Mouse (Mus musculus): ENCODE measurements at regions not wholly inside any gene's neighbourhood (a gene's known extent, or its start where the extent isn't known, plus 50 kb on each side); places are given as distances from the start of the nearest gene placed in this dataset.

- peaks cover 10% of the 10 kb centered on the region for H3K4me1 ChIP-seq (replicated peaks)
- 85% methylated on average over 2 of the region's 2 CpGs for WGBS
- no peak for ATAC-seq (replicated peaks; ENCODE audit: insufficient number of reproducible peaks, insufficient read depth, low FRiP score, low read depth)
- H3K4me3 ChIP-seq = no peak overlapping the region
- H3K27ac ChIP-seq = no peak overlapping the region
- no peaks in the 10 kb centered on the region for H3K9me3 ChIP-seq (replicated peaks)
- peaks cover 16% of the 10 kb centered on the region for H3K27me3 ChIP-seq
- no peak overlapping the region for H3K4me2 ChIP-seq
- H3K9ac ChIP-seq = no peak overlapping the region
- H3K36me3 ChIP-seq = no peaks in the 10 kb centered on the region
These were observed 89.0 kb downstream of the 2410131K14Rik start for GRCm38 (mm10) chr5:118334054-118334453.

GRCm38 (mm10) chr5:118338186-118338585 is 93.2 kb downstream of the 2410131K14Rik start:
- Histone ChIP-seq H3K9me3 (replicated peaks) (no peaks in the 10 kb centered on the region), H3K4me2 (no peak overlapping the region), H3K27me3 (no peaks in the 10 kb centered on the region), H3K27ac (no peak overlapping the region), H3K36me3 (no peaks in the 10 kb centered on the region), H3K9ac (no peak overlapping the region), H3K4me3 (no peak overlapping the region), H3K4me1 (replicated peaks) (peaks cover 11% of the 10 kb centered on the region)
- no peak for ATAC-seq (replicated peaks; ENCODE audit: insufficient number of reproducible peaks, insufficient read depth, low FRiP score, low read depth)
- 82% methylated on average over 8 of the region's 8 CpGs for WGBS

DNA sequence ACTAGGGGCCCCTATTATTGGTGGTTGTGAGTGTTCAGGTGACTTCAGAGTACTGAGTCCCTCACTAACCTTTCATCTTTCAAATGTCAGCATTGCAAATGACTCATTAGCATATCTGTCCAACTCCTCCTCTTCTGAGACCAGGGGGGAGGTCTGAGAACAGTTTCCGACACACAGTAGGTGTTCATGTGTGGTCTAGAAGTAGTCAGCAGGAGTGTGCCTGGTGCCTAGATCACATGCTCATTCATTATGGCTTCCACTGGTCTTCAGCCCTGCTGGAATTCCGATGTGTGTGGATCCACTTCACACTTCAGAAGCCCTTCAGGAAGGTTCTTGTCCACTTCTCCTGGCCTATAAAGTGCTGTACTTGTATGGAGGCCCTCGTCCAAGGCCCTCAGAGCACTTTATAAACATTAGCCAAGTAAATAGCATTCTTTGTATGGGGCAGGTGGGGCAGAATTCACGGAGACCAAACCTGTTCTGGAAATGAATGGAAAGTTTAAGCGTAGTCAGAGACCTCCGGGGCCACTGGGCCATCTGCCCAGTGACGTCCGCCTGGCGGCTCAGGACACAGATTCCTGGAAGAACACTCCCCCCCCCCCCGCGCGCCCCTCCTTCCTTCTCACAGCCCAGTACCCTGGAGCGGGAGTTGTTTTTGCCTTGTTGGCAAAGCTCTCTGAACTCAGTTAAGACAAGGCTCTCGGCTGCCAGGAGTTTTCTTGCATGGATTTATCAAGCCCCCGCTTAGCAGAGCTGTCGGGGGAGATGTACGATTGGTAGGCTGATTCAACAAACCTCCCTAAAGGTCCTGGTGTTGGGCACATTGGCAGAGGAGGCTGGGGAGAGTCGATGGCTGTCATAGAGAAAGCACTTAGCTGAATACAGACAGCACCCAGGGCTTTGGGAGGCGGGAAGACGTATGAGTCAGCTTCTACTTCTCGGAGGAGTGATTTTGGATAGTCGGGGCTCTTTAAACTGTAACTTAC is 94.9 kb downstream of the 2410131K14Rik start:
- peaks cover 24% of the 10 kb centered on the region for H3K4me1 ChIP-seq (replicated peaks)
- peak overlapping the region; percentile 24; the same call in 1 of the 2 replicates for H3K4me2 ChIP-seq
- H3K36me3 ChIP-seq = no peaks in the 10 kb centered on the region
- no peak overlapping the region for H3K4me3 ChIP-seq
- H3K9me3 ChIP-seq (replicated peaks) = no peaks in the 10 kb centered on the region
- 32% methylated on average over 22 of the region's 22 CpGs for WGBS
- H3K9ac ChIP-seq = no peak overlapping the region
- H3K27ac ChIP-seq = peak overlapping the region; percentile 73
- peak; percentile 69 for ATAC-seq (replicated peaks; ENCODE audit: insufficient number of reproducible peaks, insufficient read depth, low FRiP score, low read depth)
- no peaks in the 10 kb centered on the region for H3K27me3 ChIP-seq

DNA sequence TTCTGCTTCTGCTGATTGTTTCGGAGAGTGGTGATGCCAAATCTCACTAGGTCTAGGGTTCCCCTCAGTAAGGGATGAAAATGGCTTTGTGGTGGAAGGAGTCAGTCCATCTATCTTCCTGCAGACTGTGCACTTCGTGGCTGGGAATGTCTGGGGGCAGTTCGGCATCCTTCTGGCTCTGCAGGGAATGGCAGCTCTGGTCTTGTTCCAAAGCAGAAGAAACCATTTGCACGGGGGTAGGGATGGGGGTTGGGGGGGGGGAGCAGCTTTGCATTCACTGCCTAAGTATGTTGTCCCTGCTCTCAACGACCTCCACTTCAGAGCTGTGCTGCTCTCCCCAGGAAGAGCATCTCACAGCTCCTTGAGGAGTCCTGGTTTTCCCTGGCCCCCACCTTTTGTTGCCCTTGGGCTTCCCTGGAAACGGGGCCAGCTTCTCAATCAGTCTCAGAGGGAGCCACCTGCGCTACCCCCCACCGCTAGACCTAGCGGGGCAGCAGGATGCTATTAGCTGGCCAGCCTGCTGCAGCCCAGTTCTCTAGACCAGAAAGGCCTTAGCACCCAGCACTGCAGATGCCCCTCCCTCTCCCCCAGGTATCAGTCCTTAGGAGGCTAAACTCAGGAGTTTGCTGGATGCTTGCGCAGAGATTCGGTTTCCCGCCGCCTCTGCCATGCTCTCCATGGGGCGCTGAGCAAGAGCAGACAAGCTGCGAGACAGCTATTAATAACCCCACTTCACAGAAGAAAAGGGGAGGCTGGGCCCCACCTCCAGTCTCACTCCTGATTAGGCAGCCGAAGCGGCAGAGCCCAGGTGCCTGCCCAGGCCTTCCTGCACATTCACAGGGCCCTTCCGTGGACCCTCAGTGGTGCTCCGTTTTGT is 98.7 kb downstream of the 2410131K14Rik start:
- 0 out of 2 replicates have a peak overlapping the region, but pooled peaks have one; percentile 31 for H3K27ac ChIP-seq
- H3K27me3 ChIP-seq = no peaks in the 10 kb centered on the region
- H3K4me2 ChIP-seq = peak overlapping the region; percentile 57
- no peaks in the 10 kb centered on the region for H3K9me3 ChIP-seq (replicated peaks)
- no peaks in the 10 kb centered on the region for H3K36me3 ChIP-seq
- peaks cover 24% of the 10 kb centered on the region for H3K4me1 ChIP-seq (replicated peaks)
- peak overlapping the region; percentile 21 for H3K4me3 ChIP-seq
- H3K9ac ChIP-seq = peak overlapping the region; percentile 1; the same call in 1 of the 2 replicates
- ATAC-seq (replicated peaks; ENCODE audit: insufficient number of reproducible peaks, insufficient read depth, low FRiP score, low read depth) = no peak; the same call in 1 of the 2 replicates
- WGBS = 16% methylated on average over 19 of the region's 19 CpGs

- Histone ChIP-seq H3K9me3 (replicated peaks) (no peaks in the 10 kb centered on the region), H3K4me3 (no peak overlapping the region), H3K27ac (no peak overlapping the region), H3K36me3 (no peaks in the 10 kb centered on the region), H3K4me1 (replicated peaks) (peaks cover 17% of the 10 kb centered on the region), H3K9ac (no peak overlapping the region), H3K27me3 (no peaks in the 10 kb centered on the region), H3K4me2 (no peak overlapping the region)
- 88% methylated on average over 3 of the region's 3 CpGs for WGBS
- ATAC-seq (replicated peaks; ENCODE audit: insufficient number of reproducible peaks, insufficient read depth, low FRiP score, low read depth) = no peak
These were observed 100.2 kb downstream of the 2410131K14Rik start for GRCm38 (mm10) chr5:118345226-118345625.

DNA sequence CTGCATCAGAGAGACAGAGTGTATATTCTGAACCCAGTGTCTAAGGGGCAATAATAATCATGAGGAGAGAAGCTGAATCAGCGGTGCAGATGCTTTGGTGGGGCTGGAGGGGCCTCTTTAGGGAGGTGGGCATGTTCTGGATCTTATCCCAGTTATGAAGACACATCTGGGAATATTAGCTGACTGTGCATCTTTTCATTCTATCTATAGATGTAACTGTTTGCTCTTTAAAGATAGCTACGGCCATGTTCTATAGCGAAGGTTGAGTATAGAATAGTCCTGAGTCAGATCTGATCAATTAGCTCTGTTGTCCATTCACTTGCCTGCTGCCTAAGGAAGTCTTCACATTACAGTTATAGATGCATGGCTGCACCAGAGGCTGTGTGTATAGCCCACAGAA is 104.0 kb downstream of the 2410131K14Rik start:
- ATAC-seq (replicated peaks; ENCODE audit: insufficient number of reproducible peaks, insufficient read depth, low FRiP score, low read depth) = no peak
- WGBS = 85% methylated on average over 3 of the region's 3 CpGs
- H3K4me3 ChIP-seq = no peak overlapping the region

GRCm38 (mm10) chr5:118351301-118351700 is 106.3 kb downstream of the 2410131K14Rik start:
- 47% methylated on average over 1 of the region's 1 CpGs for WGBS
- no peak overlapping the region for H3K4me3 ChIP-seq
- H3K9me3 ChIP-seq (replicated peaks) = no peaks in the 10 kb centered on the region

More for the DNA sequence above, 104.0 kb downstream of the 2410131K14Rik start:
- H3K27ac ChIP-seq = no peak overlapping the region
- H3K4me1 ChIP-seq (replicated peaks) = peaks cover 10% of the 10 kb centered on the region
- no peak overlapping the region for H3K9ac ChIP-seq
- H3K36me3 ChIP-seq = no peaks in the 10 kb centered on the region
- H3K4me2 ChIP-seq = no peak overlapping the region
- no peaks in the 10 kb centered on the region for H3K27me3 ChIP-seq
- no peaks in the 10 kb centered on the region for H3K9me3 ChIP-seq (replicated peaks)

DNA sequence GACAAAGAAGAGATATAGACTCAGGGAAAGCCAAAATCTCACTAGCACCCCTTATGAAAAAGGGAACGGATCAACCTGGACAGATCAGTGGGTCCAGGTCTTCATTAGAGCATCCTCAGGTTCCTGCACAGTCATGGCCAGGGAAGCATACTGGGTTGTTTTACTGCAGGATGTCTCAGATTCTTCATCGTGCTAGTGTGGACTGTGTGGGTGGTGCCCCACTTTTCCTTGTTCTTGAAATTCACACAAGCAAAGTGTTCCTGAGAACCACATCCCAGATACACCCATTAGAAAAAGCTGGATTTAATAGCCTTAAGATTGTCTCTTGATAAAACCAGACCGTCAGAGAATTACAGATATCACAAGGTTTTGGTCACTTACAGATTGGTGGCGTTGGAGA is 107.1 kb downstream of the 2410131K14Rik start:
- no peak overlapping the region for H3K4me2 ChIP-seq
- H3K27ac ChIP-seq = no peak overlapping the region
- ATAC-seq (replicated peaks; ENCODE audit: insufficient number of reproducible peaks, insufficient read depth, low FRiP score, low read depth) = no peak
- 86% methylated on average over 4 of the region's 4 CpGs for WGBS
- no peak overlapping the region for H3K4me3 ChIP-seq
- no peak overlapping the region for H3K9ac ChIP-seq
- peaks cover 20% of the 10 kb centered on the region for H3K4me1 ChIP-seq (replicated peaks)
- no peaks in the 10 kb centered on the region for H3K9me3 ChIP-seq (replicated peaks)
- H3K36me3 ChIP-seq = no peaks in the 10 kb centered on the region
- no peaks in the 10 kb centered on the region for H3K27me3 ChIP-seq

More at GRCm38 (mm10) chr5:118351301-118351700, 106.3 kb downstream of the 2410131K14Rik start:
- no peak overlapping the region for H3K4me2 ChIP-seq
- H3K27ac ChIP-seq = no peak overlapping the region
- ATAC-seq (replicated peaks; ENCODE audit: insufficient number of reproducible peaks, insufficient read depth, low FRiP score, low read depth) = no peak
- H3K27me3 ChIP-seq = no peaks in the 10 kb centered on the region
- no peaks in the 10 kb centered on the region for H3K36me3 ChIP-seq
- H3K9ac ChIP-seq = no peak overlapping the region
- peaks cover 20% of the 10 kb centered on the region for H3K4me1 ChIP-seq (replicated peaks)

GRCm38 (mm10) chr5:118353061-118353460 is 108.0 kb downstream of the 2410131K14Rik start:
- Histone ChIP-seq H3K27ac (no peak overlapping the region), H3K9ac (no peak overlapping the region), H3K9me3 (replicated peaks) (no peaks in the 10 kb centered on the region), H3K4me1 (replicated peaks) (peaks cover 20% of the 10 kb centered on the region), H3K36me3 (no peaks in the 10 kb centered on the region), H3K4me2 (no peak overlapping the region), H3K27me3 (no peaks in the 10 kb centered on the region), H3K4me3 (no peak overlapping the region)
- no peak for ATAC-seq (replicated peaks; ENCODE audit: insufficient number of reproducible peaks, insufficient read depth, low FRiP score, low read depth)
- WGBS = 42% methylated on average over 6 of the region's 6 CpGs

- 36% methylated on average over 9 of the region's 9 CpGs for WGBS
- H3K36me3 ChIP-seq = no peaks in the 10 kb centered on the region
- H3K4me1 ChIP-seq (replicated peaks) = peaks cover 20% of the 10 kb centered on the region
- no peak for ATAC-seq (replicated peaks; ENCODE audit: insufficient number of reproducible peaks, insufficient read depth, low FRiP score, low read depth)
- no peak overlapping the region for H3K4me2 ChIP-seq
- no peaks in the 10 kb centered on the region for H3K9me3 ChIP-seq (replicated peaks)
- H3K9ac ChIP-seq = no peak overlapping the region
- H3K27me3 ChIP-seq = no peaks in the 10 kb centered on the region
- no peak overlapping the region for H3K27ac ChIP-seq
- H3K4me3 ChIP-seq = no peak overlapping the region
These were observed 108.7 kb downstream of the 2410131K14Rik start for GRCm38 (mm10) chr5:118353689-118354088.

GRCm38 (mm10) chr5:118354127-118354526 is 109.1 kb downstream of the 2410131K14Rik start:
- no peak overlapping the region for H3K9ac ChIP-seq
- no peak overlapping the region for H3K4me2 ChIP-seq
- no peak for ATAC-seq (replicated peaks; ENCODE audit: insufficient number of reproducible peaks, insufficient read depth, low FRiP score, low read depth)

More at GRCm38 (mm10) chr5:118354127-118354526, 109.1 kb downstream of the 2410131K14Rik start:
- Histone ChIP-seq H3K4me3 (no peak overlapping the region), H3K9me3 (replicated peaks) (no peaks in the 10 kb centered on the region), H3K27me3 (no peaks in the 10 kb centered on the region), H3K36me3 (no peaks in the 10 kb centered on the region), H3K27ac (no peak overlapping the region), H3K4me1 (replicated peaks) (peaks cover 20% of the 10 kb centered on the region)
- 42% methylated on average over 5 of the region's 5 CpGs for WGBS

Data from heart, embryonic 15.5 days (tissue).